Comparison of ENCODE assay signal across 14 mouse cellular contexts in the genomic region with DNA sequence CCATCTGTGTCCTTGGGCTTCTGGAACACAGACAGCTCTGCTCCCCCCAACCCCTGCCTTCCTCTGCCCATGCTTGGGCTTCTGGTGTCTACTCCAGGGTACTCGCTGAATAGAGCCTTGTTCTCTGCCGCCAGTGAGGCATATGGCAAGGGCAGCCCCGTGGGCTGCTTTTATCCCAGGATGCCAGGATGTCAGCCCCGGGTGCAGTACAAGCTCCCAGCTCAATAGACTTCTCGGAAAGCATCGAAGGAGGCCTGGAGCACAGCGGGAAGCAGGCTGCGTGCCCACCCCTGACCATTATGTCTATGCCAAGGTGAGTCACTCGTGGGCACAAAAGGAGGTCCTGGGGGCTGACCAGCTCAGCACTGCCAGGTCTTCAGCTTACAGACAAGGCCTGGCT. TPM values are rescaled to one million over a fixed set of nuclear protein-coding genes. Genes with fewer than 3 reads are reported as not detected.
DNase-seq lines count a peak whose midpoint lies in the region; ATAC-seq and TF ChIP-seq lines count a peak whose summit lies in the region.
"Had no signal": no experiment of that assay in that cellular context is flagged by ENCODE, and none has a peak within 500 bp of the region (broad histone marks: within the 10 kb centered on the region; RNA-seq: fewer than 3 reads in every experiment).

No protein-coding gene starts in this region.

- no peak overlapping the region for H3K4me3 ChIP-seq in heart, embryonic 14.5 days (ENCODE audit: control insufficient read depth in 1 of 2, insufficient read depth in 1 of 2, low read depth in 1 of 2, low read length in 2 of 2)
- H3K4me3 ChIP-seq in heart, embryonic 12.5 days: no peak overlapping the region
- no peak overlapping the region for H3K4me3 ChIP-seq in kidney, embryonic 16.5 days (ENCODE audit: low read length)

- H3K9me3 ChIP-seq in heart, embryonic 14.5 days (ENCODE audit: control insufficient read depth, low read length): no peaks in the 10 kb centered on the region
- no peaks in the 10 kb centered on the region for H3K9me3 ChIP-seq in heart, embryonic 12.5 days (replicated peaks)
- no peaks in the 10 kb centered on the region for H3K9me3 ChIP-seq in kidney, embryonic 16.5 days (ENCODE audit: low read length)

- no peak for TF ChIP-seq POLR2A in brain, embryonic 14.5 days (IDR thresholded peaks at IDR 0.05; ENCODE audit: borderline replicate concordance, extremely low read depth, insufficient read depth, insufficient read length, poor library complexity, severe bottlenecking)

- TF ChIP-seq CTCF in brain, embryonic 14.5 days (IDR thresholded peaks at IDR 0.05; ENCODE audit: borderline replicate concordance, extremely low read depth, insufficient read depth, insufficient read length): no peak

- 0 out of 2 replicates have a peak overlapping the region, but pooled peaks have one; percentile 11 for H3K9ac ChIP-seq in heart, embryonic 14.5 days (ENCODE audit: low read length)
- H3K9ac ChIP-seq in heart, embryonic 12.5 days: no peak overlapping the region
- no peak overlapping the region for H3K9ac ChIP-seq in kidney, embryonic 16.5 days (replicated peaks; ENCODE audit: low read length)

- WGBS in heart, embryonic 14.5 days: 80% methylated on average over 9 of the region's 9 CpGs
- WGBS in heart, embryonic 12.5 days: 72% methylated on average over 9 of the region's 9 CpGs
- 82% methylated on average over 9 of the region's 9 CpGs for WGBS in kidney, embryonic 16.5 days

- peaks cover 38% of the 10 kb centered on the region for H3K27me3 ChIP-seq in heart, embryonic 14.5 days (ENCODE audit: control insufficient read depth, insufficient read depth, low read length)
- H3K27me3 ChIP-seq in heart, embryonic 12.5 days (replicated peaks): peaks cover 53% of the 10 kb centered on the region
- peaks cover 11% of the 10 kb centered on the region; the same call in 1 of the 2 replicates for H3K27me3 ChIP-seq in kidney, embryonic 16.5 days (ENCODE audit: insufficient read depth, low read length)

- no peak overlapping the region for H3K4me2 ChIP-seq in heart, embryonic 14.5 days (ENCODE audit: low read length)
- no peak overlapping the region for H3K4me2 ChIP-seq in heart, embryonic 12.5 days
- H3K4me2 ChIP-seq in kidney, embryonic 16.5 days (replicated peaks; ENCODE audit: low read depth, low read length): no peak overlapping the region

- no peaks in the 10 kb centered on the region for H3K36me3 ChIP-seq in heart, embryonic 14.5 days (ENCODE audit: control insufficient read depth, insufficient read depth, low read length)
- H3K36me3 ChIP-seq in heart, embryonic 12.5 days: no peaks in the 10 kb centered on the region
- H3K36me3 ChIP-seq in kidney, embryonic 16.5 days (ENCODE audit: insufficient read depth, low read length): no peaks in the 10 kb centered on the region

- peaks cover under 1 to 1% of the 10 kb centered on the region in 2 experiments; a peak in 3 of 4 replicates for H3K4me1 ChIP-seq in heart, embryonic 14.5 days (ENCODE audit: control insufficient read depth in 2 of 2, insufficient read depth in 2 of 2, low read length in 2 of 2)
- H3K4me1 ChIP-seq in heart, embryonic 12.5 days (replicated peaks): no peaks in the 10 kb centered on the region; the same call in 1 of the 2 replicates
- 0 out of 2 replicates have a peak, but pooled peaks cover 6% of the 10 kb centered on the region for H3K4me1 ChIP-seq in kidney, embryonic 16.5 days (ENCODE audit: insufficient read depth, low read length)

- ATAC-seq in heart, embryonic 14.5 days (ENCODE audit: insufficient number of reproducible peaks, insufficient read depth, low FRiP score, low read depth): no peak
- no peak for ATAC-seq in heart, embryonic 12.5 days (ENCODE audit: insufficient number of reproducible peaks, low FRiP score)
- ATAC-seq in kidney, embryonic 16.5 days (ENCODE audit: low FRiP score, low TSS enrichment): no peak
- ATAC-seq in erythroblast, adult 5-6 weeks (replicated peaks; ENCODE audit: low FRiP score, poor library complexity, severe bottlenecking): no peak

- peak; percentile 75 for DNase-seq in brain, embryonic 14.5 days (ENCODE audit: low read depth)
- DNase-seq in cerebellum, postnatal 14 days: peak; percentile 85 to 89
- peak; percentile 60 to 71 for DNase-seq in layer of hippocampus, postnatal 36 days
- no peak for DNase-seq in urinary bladder, postnatal 25 days (ENCODE audit: low spot score)
- DNase-seq: heart, postnatal 14 days had no signal

- no peak overlapping the region for H3K27ac ChIP-seq in heart, embryonic 14.5 days (replicated peaks in 1 of 2; ENCODE audit: control insufficient read depth in 1 of 2, insufficient read depth in 1 of 2, low read depth in 2 of 2, low read length in 2 of 2)
- H3K27ac ChIP-seq in heart, embryonic 12.5 days (ENCODE audit: poor library complexity, severe bottlenecking): no peak overlapping the region
- no peak overlapping the region for H3K27ac ChIP-seq in kidney, embryonic 16.5 days (ENCODE audit: low read length)
- H3K27ac ChIP-seq: kidney, postnatal 0 days had no signal

RNA-seq across cellular contexts. Expression of gene Gfap, which starts 2.3 kb away (rescaled TPM):
- polyA plus RNA-seq in heart, embryonic 14.5 days (2014; fragmentation: Nextera tagmentation; extraction: Ambion mirVana): 0.15 TPM in 1 of 2 replicates, not detected in the other
- polyA plus RNA-seq in heart, embryonic 12.5 days (2016; fragmentation: Nextera tagmentation; extraction: Ambion mirVana): 0.12 and 0.17 TPM in 2 replicates
- 0.26 and 0.29 TPM in 2 replicates for polyA plus RNA-seq in brain, embryonic 14.5 days (2012; rRNA removed)
- total RNA-seq in layer of hippocampus, postnatal 36 days (2021): 100 to 1,000 TPM; 275 to 320 TPM
- 0.41 and 0.50 TPM in 2 replicates for polyA plus RNA-seq in kidney, embryonic 16.5 days (2015; fragmentation: Nextera tagmentation; extraction: Ambion mirVana)
- total RNA-seq in erythroblast, adult 5-6 weeks (2015; ENCODE audit: low replicate concordance): 26.9 and 33.2 TPM in 2 replicates
- total RNA-seq in erythroblast, adult 5-6 weeks (2017; ENCODE audit: low replicate concordance): 46.3 and 50.4 TPM in 2 replicates
- total RNA-seq: CH12.LX; megakaryocyte progenitor cell, adult 5-6 weeks had no signal

RNA-seq across cellular contexts. Expression of gene Fam187a, which starts 13.4 kb away (rescaled TPM):
- not detected in 2 replicates for polyA plus RNA-seq in heart, embryonic 14.5 days (2014; fragmentation: Nextera tagmentation; extraction: Ambion mirVana)
- not detected in 2 replicates for polyA plus RNA-seq in heart, embryonic 12.5 days (2016; fragmentation: Nextera tagmentation; extraction: Ambion mirVana)
- 0.09 and 0.12 TPM in 2 replicates for polyA plus RNA-seq in brain, embryonic 14.5 days (2012; rRNA removed)
- not detected for total RNA-seq in layer of hippocampus, postnatal 36 days (2021)
- polyA plus RNA-seq in kidney, embryonic 16.5 days (2015; fragmentation: Nextera tagmentation; extraction: Ambion mirVana): not detected in 2 replicates
- total RNA-seq in erythroblast, adult 5-6 weeks (2015; ENCODE audit: low replicate concordance): not detected in 2 replicates
- not detected in 2 replicates for total RNA-seq in erythroblast, adult 5-6 weeks (2017; ENCODE audit: low replicate concordance)
- total RNA-seq: CH12.LX; heart, postnatal 14 days; liver, adult 2 months; megakaryocyte progenitor cell, adult 5-6 weeks had no signal
- polyA plus RNA-seq: kidney, postnatal 0 days; liver, adult 2 months; stomach, embryonic 14.5 days had no signal

RNA-seq across cellular contexts. Expression of gene Ccdc103, which starts 17.4 kb away (rescaled TPM):
- polyA plus RNA-seq in heart, embryonic 14.5 days (2014; fragmentation: Nextera tagmentation; extraction: Ambion mirVana): 0.70 and 0.71 TPM in 2 replicates
- polyA plus RNA-seq in heart, embryonic 12.5 days (2016; fragmentation: Nextera tagmentation; extraction: Ambion mirVana): 0.42 and 0.71 TPM in 2 replicates
- 1.1 and 1.3 TPM in 2 replicates for polyA plus RNA-seq in brain, embryonic 14.5 days (2012; rRNA removed)
- 1 to 10 TPM; 1.6 to 2.4 TPM for total RNA-seq in layer of hippocampus, postnatal 36 days (2021)
- polyA plus RNA-seq in kidney, embryonic 16.5 days (2015; fragmentation: Nextera tagmentation; extraction: Ambion mirVana): 1.9 and 2.1 TPM in 2 replicates
- total RNA-seq in erythroblast, adult 5-6 weeks (2015; ENCODE audit: low replicate concordance): not detected in 2 replicates
- not detected in 2 replicates for total RNA-seq in erythroblast, adult 5-6 weeks (2017; ENCODE audit: low replicate concordance)

RNA-seq across cellular contexts. Expression of gene Eftud2, which starts 17.6 kb away (rescaled TPM):
- 100 and 103 TPM in 2 replicates for polyA plus RNA-seq in heart, embryonic 14.5 days (2014; fragmentation: Nextera tagmentation; extraction: Ambion mirVana)
- polyA plus RNA-seq in heart, embryonic 12.5 days (2016; fragmentation: Nextera tagmentation; extraction: Ambion mirVana): 145 and 146 TPM in 2 replicates
- polyA plus RNA-seq in brain, embryonic 14.5 days (2012; rRNA removed): 114 and 117 TPM in 2 replicates
- total RNA-seq in layer of hippocampus, postnatal 36 days (2021): 100 to 1,000 TPM; 129 to 131 TPM
- 222 and 236 TPM in 2 replicates for polyA plus RNA-seq in kidney, embryonic 16.5 days (2015; fragmentation: Nextera tagmentation; extraction: Ambion mirVana)
- 49.8 and 53.9 TPM in 2 replicates for total RNA-seq in erythroblast, adult 5-6 weeks (2015; ENCODE audit: low replicate concordance)
- 45.0 and 54.5 TPM in 2 replicates for total RNA-seq in erythroblast, adult 5-6 weeks (2017; ENCODE audit: low replicate concordance)

RNA-seq across cellular contexts. Expression of gene Kif18b, which starts 26.5 kb away (rescaled TPM):
- 4.2 and 4.7 TPM in 2 replicates for polyA plus RNA-seq in heart, embryonic 14.5 days (2014; fragmentation: Nextera tagmentation; extraction: Ambion mirVana)
- 6.4 and 8.6 TPM in 2 replicates for polyA plus RNA-seq in heart, embryonic 12.5 days (2016; fragmentation: Nextera tagmentation; extraction: Ambion mirVana)
- polyA plus RNA-seq in brain, embryonic 14.5 days (2012; rRNA removed): 9.3 and 15.9 TPM in 2 replicates
- total RNA-seq in layer of hippocampus, postnatal 36 days (2021): under 1 TPM; 0.27 to 0.40 TPM
- polyA plus RNA-seq in kidney, embryonic 16.5 days (2015; fragmentation: Nextera tagmentation; extraction: Ambion mirVana): 11.5 and 12.6 TPM in 2 replicates
- total RNA-seq in erythroblast, adult 5-6 weeks (2015; ENCODE audit: low replicate concordance): 10.4 and 10.7 TPM in 2 replicates
- 18.1 TPM in 2 replicates for total RNA-seq in erythroblast, adult 5-6 weeks (2017; ENCODE audit: low replicate concordance)
